Mouse (Mus musculus): ENCODE data around the gene Hmmr. TPM values are rescaled to one million over a fixed set of nuclear protein-coding genes. Genes with fewer than 3 reads are reported as not detected.
A peak's percentile ranks its signal among the peaks of the same experiment; 100 is the strongest.
"Not testable (repeated sequence)": the region's sequence is repeated elsewhere in the genome, so short reads cannot be mapped to it uniquely, and the experiment has no call there.

The Hmmr gene
- total RNA-seq, 2 experiments from 2014 or later: 1.8 to 1.9 TPM

DNA sequence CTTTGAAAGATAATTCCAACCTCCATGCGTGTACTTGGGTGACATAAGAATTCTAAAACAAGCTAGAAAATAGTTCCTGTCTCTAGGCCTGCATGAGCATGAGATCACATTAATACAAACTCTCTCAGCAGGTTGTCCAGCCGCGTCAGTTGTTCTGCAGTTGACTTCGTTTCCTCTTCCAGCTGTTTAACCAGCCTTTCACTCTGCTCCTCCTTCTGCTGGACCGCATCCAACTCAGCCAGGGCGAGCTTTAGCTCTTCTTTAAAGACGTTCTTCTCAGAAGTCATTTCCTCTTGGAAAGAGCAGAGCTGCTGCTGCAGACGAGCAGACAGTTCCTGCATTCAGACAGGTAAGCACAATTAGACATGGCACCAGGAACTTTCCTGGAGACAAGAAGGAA, 19.4 kb downstream of the Hmmr start:
- no peak for DNase-seq
- intact Hi-C loops (cut with DNase I; ENCODE audit: low total_unique reads): no loop called here

DNA sequence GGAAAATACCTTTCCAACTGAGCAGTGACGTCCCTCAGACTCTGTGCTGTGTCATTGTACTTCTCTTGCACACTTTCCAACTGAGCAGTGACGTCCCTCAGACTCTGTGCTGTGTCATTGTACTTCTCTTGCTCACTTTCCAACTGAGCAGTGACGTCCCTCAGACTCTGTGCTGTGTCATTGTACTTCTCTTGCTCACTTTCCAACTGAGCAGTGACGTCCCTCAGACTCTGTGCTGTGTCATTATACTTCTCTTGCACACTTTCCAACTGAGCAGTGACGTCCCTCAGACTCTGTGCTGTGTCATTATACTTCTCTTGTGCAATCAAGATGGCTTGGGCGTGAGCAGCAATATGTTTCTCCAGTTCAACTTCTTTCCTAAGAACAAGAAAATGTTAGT, 23.3 kb downstream of the Hmmr start:
- intact Hi-C loops (cut with DNase I; ENCODE audit: low total_unique reads); DNase-seq: not testable (repeated sequence)

- intact Hi-C loops (cut with DNase I; ENCODE audit: low total_unique reads): loop anchor here (10.0 kb wide), 1 partner anchor 60 kb away; the partner anchor contains the start of gene Ccng1
- DNase-seq: no peak
Measured at GRCm38 (mm10) chr11:40695103-40695502, 38.1 kb downstream of the Hmmr start, which contains the start of gene Mat2b. Mat2b (minus strand) TSS chr11:40695203.

GRCm38 (mm10) chr11:40694311-40695087, 38.7 kb downstream of the Hmmr start:
- intact Hi-C loops (cut with DNase I; ENCODE audit: low total_unique reads): loop anchor here (10.0 kb wide), 1 partner anchor 60 kb away; the partner anchor contains the start of gene Ccng1

DNA sequence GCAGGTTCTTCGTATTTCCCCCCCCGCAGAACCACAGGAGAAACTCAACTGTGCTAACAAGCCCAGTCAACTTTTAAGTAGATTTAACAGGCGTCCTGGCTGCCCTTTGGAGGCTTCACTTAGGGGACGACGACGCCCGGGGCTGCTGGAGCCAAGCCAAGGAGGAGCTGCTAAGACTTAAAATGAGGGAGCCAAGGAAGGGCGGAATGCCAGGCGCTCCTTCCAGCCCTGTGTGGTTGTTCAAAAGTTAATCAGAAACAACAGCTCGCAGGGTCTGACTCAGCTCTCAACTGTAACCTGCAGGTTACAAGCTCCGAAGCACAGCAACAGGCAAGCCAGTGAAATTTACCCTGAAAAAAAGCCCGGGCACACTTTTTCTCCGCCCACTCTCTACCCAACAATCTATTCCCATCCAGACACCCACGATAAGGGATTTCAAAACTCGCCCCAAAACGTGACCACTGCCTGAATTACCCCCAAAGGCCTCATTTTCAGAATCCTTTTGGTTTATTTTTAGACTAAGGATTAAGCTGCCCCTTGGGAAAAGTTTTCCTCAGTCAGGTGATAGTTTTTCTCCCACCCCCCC, 39.8 kb downstream of the Hmmr start:
- peak; percentile 79 for DNase-seq
- intact Hi-C loops (cut with DNase I; ENCODE audit: low total_unique reads): loop anchor here (10.0 kb wide), 1 partner anchor 61 kb away; the partner anchor contains the start of gene Ccng1

More at GRCm38 (mm10) chr11:40694311-40695087, 38.7 kb downstream of the Hmmr start:
- DNase-seq: peak; percentile 61

DNA sequence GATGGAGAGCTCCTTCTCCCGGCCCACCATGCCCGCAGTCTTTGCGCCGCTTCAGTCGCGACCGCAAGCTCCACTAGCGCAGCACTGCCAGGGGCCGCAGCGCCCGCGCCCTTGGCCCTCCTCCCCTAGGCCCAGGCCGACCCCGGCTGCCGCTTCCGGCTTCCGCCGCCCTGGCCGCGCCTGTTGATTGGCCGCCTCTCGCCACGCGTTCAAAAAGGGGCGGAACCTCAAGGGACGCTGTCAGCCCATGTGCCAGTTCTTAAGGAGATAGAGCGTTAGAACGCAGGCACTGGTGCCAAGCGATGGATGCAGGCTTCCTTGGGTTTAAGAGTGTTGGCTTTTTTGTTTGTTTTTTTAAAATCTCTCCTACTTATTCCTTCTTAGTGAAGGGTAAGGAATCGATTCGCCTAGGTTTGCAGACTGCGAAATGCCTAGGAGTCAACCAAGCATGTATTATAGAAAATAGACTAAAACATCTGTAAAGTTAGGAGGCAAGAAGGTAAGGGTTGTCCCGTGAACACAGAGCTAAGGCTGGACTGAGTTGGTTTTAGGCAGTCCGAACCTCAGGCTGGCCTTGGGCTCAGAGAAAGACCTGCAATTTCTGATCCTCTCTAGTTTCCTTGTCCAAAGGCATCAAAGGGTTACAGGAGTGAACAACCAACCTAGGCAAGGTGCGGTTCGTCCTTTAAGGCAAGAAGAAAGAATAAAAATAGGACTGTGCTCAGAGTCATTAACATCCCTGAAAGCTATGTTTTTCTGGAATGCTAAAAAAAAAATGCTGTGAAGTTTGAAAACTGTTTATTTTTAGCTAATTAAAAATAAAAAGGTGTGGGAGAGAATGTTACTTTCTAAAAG, 40.5 kb downstream of the Hmmr start:
- intact Hi-C loops (cut with DNase I; ENCODE audit: low total_unique reads): loop anchor here (10.0 kb wide), 1 partner anchor 62 kb away; the partner anchor contains the start of gene Ccng1
- DNase-seq: peak; percentile 95

GRCm38 (mm10) chr11:40692101-40692509, 41.1 kb downstream of the Hmmr start:
- DNase-seq: peak; percentile 27
- intact Hi-C loops (cut with DNase I; ENCODE audit: low total_unique reads): loop anchor here (10.0 kb wide), 1 partner anchor 63 kb away; the partner anchor contains the start of gene Ccng1

DNA sequence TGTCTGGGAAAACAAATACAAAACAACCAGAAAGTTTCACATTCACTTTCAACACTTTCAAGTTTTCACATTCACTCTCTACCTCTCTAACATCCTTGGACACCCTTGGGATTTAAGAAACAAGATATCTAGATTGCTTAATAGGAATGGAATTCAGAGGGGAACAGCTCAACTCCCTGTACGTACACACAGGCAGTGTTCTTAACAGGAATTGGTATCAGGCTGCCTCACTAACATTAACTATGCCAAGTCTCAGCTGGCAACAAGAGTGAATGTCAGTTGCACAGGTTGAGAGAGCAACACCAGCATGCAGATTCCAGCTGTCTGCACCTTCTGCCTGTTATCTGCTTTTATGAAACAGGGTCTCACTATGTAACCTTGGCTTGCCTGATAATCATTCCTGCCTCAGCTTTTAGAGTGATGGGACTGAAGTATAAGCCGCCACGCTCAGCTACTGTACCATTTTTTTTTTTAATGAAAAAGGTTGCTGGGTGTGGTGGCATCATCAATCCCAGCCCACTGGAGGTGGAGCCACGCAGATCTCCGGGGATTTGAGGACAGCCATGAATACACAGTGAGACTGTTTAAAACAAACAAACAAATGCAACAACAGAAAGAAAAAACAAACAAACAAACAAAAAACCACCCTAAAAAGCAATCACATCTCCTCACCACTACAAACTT, 42.6 kb downstream of the Hmmr start:
- no peak for DNase-seq

GRCm38 (mm10) chr11:40683295-40683694, 49.9 kb downstream of the Hmmr start:
- no peak for DNase-seq
- intact Hi-C loops (cut with DNase I; ENCODE audit: low total_unique reads): no loop called here

More for the DNA sequence above, 42.6 kb downstream of the Hmmr start:
- intact Hi-C loops (cut with DNase I; ENCODE audit: low total_unique reads): loop anchor here (10.0 kb wide), 1 partner anchor 64 kb away; the partner anchor contains the start of gene Ccng1

DNA sequence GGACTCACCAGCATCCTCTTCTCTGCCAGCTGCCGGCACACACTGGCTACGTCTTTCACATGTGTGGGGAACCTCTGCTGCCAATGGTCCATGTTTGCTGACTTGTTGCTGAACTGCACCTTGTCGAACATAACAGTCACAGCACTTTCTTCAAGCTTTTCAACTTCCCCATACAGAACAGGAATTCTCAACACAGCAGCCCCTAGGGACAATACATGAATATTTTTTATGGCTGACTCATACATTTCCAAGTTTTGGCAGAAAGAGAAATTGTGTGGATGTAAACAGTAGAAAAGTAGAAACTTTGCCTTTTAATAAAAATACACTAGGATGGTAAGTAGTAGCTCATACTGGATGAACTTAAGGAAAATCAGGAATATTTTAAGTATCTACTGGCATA, 50.8 kb downstream of the Hmmr start:
- DNase-seq: no peak
- intact Hi-C loops (cut with DNase I; ENCODE audit: low total_unique reads): no loop called here

DNA sequence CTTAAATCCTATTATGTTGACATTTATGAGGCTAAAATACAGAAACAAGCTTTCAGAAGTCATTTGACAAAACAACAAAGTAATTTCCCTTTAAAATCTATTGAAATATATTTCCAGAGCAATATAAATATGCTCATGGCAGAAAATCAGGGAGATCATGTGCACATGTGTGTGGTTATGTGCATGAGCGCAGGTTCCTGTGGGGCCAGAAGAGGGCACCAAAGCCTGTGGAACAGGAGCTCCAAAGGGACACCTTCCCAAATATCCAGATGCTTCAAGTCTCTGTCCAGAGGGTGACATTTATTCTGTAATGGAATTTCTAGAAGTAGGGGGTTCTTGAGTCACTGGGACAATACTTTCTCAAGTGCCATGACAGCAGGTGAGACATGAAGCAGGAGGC, 56.1 kb downstream of the Hmmr start:
- intact Hi-C loops (cut with DNase I; ENCODE audit: low total_unique reads): no loop called here
- DNase-seq: no peak

- DNase-seq: no peak
- intact Hi-C loops (cut with DNase I; ENCODE audit: low total_unique reads): no loop called here
Measured at GRCm38 (mm10) chr11:40675014-40675730, 58.0 kb downstream of the Hmmr start.

Other genes starting within 250 kb of the Hmmr start
- gene Mat2b, start 38.2 kb downstream of the Hmmr start, total RNA-seq (2021): 10 to 100 TPM; 50.2 to 53.9 TPM
- 10 to 100 TPM; 14.3 to 20.1 TPM for gene Nudcd2, start 245 bp upstream of the Hmmr start, total RNA-seq (2021)
- 100 to 1,000 TPM; 579 to 591 TPM for gene Ccng1, start 21.9 kb upstream of the Hmmr start, total RNA-seq (2021)

Data from gastrocnemius, postnatal 14 days (tissue).